Mouse (Mus musculus) mesoderm, embryonic 11.5 days (tissue): ENCODE results near the gene Rcan1.
A peak's percentile ranks its signal among the peaks of the same experiment; 100 is the strongest.

ENCODE experiments used
- DNase-seq: peaks from one replicate; pipeline ENCODE4 v3.0.0-alpha.2; 2012; ENCODE audit warnings: low read depth, low spot score

Rcan1 gene

GRCm38 (mm10) chr16:92401206-92401605 is 69.5 kb downstream of the Rcan1 start:
- DNase-seq = no peak

DNA sequence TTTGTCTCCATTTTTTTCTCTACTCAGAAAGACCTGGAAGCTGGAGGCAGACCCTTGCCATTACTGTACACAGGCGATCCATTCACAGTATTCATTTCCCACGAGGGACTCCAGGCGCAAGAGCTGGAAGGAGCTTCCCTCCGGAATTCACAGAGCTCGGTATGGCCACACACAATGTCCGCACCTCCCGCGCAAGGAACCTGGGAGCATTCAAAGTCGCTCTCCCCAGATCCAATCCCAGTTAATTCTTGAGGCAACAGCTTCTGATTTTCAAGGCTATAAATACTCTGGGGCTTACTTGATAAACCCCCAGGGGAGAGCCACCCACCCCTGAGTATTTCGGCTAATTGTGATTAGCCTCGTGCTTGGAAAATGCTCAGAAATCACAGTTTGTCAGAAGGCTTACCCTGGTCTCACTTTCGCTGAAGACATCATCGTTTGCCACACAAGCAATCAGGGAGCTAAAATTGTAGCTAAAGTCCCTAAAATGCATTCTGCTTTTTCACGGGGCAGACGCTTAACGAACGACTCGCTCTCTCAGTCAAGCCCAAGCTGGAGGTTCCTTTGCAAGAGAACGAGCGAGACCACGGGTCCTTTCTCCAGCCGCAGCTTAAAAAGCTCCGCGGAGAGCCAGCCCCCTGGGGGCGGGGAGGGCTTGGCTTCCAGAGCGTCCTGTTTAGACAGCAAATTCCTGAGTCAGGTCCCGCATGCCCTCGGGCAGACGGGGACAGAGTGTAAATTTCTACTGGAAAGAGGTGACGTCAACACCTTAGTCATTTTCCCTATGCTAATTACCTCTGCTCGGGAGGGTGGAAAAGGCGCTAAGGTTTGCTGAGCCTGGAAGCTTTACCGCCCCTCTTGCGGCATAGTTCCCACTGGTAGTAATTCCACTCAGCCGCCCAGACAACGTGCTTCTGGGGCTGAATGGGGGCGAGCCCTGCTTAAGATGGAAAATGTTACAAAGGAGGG is 70.9 kb downstream of the Rcan1 start:
- peak; percentile 95 for DNase-seq

- DNase-seq = no peak
Observed at GRCm38 (mm10) chr16:92398574-92399118, 72.0 kb downstream of the Rcan1 start.

- DNase-seq = no peak
Observed at GRCm38 (mm10) chr16:92397745-92398573, 72.7 kb downstream of the Rcan1 start.

- DNase-seq = no peak
Observed at GRCm38 (mm10) chr16:92393732-92394131, 76.9 kb downstream of the Rcan1 start.

DNA sequence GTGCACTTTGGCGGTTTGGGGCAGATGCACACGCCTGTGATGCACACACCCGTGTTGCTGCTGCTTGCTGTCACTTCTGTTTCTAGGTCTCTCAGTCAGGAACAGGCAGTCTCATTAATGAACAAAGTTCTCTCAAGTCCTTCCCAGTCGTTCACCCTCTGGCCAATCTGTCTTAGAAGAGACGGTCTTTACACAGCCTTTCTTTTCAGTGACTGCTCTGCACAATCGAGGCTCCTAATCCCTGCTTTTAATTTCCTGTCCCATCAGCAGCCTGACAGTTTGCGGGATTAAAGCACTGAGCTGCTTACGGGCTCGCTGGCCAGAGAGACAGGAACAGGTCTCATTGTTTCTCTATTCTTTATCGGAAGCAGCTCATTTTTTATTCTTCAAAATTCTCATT is 83.0 kb downstream of the Rcan1 start:
- no peak for DNase-seq

DNA sequence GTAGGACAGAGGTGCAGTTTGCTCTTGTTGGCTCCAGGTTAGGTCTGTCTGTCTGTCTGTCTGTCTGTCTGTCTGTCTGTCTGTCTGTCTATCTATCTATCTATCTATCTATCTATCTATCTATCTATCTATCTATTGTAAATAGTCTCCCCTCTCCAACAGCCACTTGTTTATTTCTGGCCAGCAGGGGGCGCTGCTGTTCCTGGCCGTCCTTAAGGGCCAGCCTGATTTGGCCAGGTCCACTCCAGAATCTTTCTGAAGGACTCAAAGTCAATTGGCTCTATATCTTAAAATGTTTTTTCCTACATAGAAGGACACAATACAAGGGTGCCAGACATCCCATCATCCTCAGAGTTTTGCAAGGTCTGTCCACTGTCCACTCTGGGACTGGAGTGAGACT is 85.6 kb downstream of the Rcan1 start:
- peak; percentile 72 for DNase-seq

DNA sequence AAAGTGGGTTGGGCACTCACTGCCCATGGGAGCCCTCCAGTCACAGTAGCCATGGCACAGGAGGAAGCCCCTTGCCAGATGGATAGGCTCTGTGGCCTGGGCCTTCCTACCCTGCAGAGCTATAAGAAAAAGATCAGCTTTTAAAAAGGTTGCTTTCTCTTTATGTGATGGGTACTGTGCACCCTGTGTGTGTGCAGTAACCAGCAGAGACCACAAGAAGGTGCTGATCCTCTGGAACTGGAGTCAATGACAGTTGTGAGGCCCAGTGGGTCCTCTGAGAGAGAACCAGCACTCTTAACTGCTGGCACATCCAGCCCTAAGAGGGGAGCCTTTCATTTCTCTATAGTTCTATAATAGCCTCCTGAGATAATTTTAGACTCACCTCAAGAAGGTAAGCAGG is 87.3 kb downstream of the Rcan1 start:
- no peak for DNase-seq

DNA sequence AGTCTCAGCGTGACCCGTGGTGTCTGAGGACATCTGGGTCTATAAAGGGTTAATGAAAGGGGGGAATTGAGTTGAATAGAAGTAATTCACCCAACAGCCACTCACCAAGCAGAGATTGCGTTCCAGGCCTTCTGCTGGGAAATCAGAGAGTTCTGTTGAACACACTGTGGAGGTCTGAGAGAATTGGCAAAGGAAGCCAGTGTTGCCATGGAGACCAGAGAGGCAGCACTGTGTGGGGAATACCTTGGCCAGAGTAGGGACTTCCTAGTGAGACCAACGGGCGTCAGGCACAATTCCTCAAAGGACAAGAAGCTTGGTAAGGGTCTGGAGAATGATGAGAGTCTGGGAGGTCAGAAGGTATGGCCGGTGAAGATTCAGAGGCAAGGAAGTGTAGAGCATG is 88.2 kb downstream of the Rcan1 start:
- DNase-seq = no peak

- DNase-seq = no peak
Observed at GRCm38 (mm10) chr16:92381092-92381491, 89.6 kb downstream of the Rcan1 start.

- no peak for DNase-seq
Observed at GRCm38 (mm10) chr16:92376976-92377375, 93.7 kb downstream of the Rcan1 start.

GRCm38 (mm10) chr16:92371623-92372022 is 99.0 kb downstream of the Rcan1 start:
- no peak for DNase-seq

- DNase-seq = no peak
Observed at GRCm38 (mm10) chr16:92369260-92369659, 101.4 kb downstream of the Rcan1 start.

- DNase-seq = no peak
Observed at GRCm38 (mm10) chr16:92365477-92365876, 105.2 kb downstream of the Rcan1 start.

GRCm38 (mm10) chr16:92360711-92361110 is 110.0 kb downstream of the Rcan1 start:
- DNase-seq = no peak

DNA sequence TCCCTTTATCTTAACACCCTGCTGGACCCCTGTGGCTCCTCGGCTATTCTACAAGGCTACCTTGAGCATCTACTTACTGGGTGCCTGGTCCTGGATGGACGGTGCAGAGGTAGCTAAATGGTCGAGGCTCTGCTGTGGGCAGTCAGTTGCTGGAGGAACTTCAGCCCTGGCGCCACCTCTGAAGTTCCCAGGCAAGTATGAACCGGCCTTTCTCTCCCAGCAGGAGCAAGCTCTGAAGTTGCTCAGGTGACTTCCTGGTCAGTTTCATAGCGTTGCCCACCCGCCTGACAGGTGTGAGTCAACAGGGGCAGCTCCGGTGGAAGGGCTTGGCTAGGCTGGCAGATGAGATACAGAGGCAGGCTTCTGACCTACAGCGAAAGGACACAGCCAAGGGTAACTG is 111.4 kb downstream of the Rcan1 start, which contains the start of gene Kcne1:
Gene Kcne1 (minus strand): TSS at position 240 of the 400 bp plus-strand sequence.
- no peak for DNase-seq

GRCm38 (mm10) chr16:92358734-92359133 is 111.9 kb downstream of the Rcan1 start:
- DNase-seq = no peak

DNA sequence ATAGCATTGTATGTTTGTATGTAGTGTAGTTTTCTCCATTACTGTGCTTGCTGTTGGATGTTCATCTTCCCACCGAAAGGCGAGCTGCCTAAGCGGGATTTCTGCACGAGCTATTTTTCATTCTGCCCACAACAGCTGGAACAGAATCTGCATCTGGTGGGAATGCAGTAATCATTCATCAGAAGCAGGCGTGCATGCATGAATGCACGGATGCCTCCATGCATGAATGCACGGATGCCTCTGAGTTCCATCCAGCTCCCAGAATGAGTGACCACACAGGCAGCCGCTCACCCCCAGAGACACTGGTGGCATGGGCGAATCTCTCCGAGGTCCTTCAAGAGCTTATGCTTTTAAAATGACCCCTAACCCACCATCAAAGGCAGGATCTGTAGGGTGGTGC is 113.1 kb downstream of the Rcan1 start:
- DNase-seq = peak; percentile 47

DNA sequence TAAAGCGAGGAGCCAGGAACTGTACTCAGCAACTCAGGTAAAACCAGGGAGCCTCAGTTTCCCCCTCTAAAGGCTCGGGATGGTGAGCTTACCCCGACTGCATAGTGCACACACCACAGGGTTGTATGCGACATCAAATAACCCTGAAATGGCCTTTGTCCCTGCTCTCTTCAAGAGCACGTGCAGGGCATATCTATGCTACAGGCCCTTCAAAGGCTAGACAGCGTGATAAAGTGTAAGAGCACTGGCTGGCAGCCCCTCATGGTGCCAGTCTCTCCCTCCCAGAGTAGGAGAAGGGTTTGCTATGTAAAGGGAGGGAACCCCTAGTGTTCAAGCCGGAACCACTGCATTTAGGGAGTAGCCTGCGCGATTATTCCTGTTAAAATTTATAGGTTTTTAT is 113.6 kb downstream of the Rcan1 start:
- no peak for DNase-seq

DNA sequence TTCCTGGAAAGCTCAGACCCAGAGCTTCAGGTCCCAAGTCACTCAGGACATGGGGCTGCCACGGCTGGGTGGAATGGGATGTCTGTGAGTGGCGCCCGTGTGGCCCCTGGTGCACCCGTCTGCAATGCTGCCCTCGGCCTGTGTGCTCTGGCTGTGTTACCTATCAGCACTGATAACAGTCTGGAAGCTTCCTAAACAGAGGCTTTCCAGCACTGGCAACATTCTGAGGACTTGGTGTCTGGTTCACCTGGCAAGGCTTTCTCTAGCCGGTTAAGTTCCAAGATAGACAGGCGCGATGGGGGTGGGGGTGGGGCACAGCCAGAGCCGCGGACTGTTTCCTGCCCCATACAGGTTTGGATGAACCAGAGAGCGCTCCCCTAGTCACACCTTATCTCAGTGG is 114.7 kb downstream of the Rcan1 start:
- DNase-seq = no peak

- DNase-seq = no peak
Observed at GRCm38 (mm10) chr16:92355366-92355765, 115.3 kb downstream of the Rcan1 start.

DNA sequence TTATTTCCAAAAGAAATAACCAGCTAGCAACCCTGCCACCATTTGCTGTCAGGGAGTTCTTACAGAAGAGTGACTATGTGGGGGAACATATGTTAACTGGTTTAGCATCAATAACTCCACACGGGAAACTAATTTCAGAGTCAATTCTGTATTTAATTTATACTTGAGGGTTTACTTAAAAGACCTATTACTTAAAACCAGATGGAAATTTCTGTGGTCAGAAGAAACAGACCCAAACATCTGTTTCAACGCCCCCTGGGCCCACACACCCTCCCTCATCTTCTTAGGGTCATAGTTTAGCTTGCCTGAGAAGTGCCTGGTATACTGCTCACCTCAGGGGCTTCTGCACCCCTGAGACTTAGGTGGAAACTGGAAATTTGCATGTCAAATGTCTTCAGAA is 116.8 kb downstream of the Rcan1 start:
- no peak for DNase-seq
